Mouse (Mus musculus) kidney, postnatal 36 days (tissue): ENCODE measurements around the gene Gm9821.

Experiments used
- DNase-seq, 2 experiments: peaks; one replicate each; pipeline ENCODE4 v3.0.0; 2021 to 2022; ENCODE audit warnings: mixed read lengths in 2 of 2

Gene Gm9821

GRCm38 (mm10) chr2:91945483-91945882 is at the start of gene Gm9821:
Gm9821 (plus strand) TSS chr2:91945703.
- no peak for DNase-seq

- peak in 1 of 2 experiments; percentile 14 for DNase-seq
Measured at GRCm38 (mm10) chr2:91897968-91898367, 47.5 kb upstream of the Gm9821 start.

GRCm38 (mm10) chr2:91899141-91899540 is 46.4 kb upstream of the Gm9821 start:
- no peak for DNase-seq

GRCm38 (mm10) chr2:91900431-91900830 is 45.1 kb upstream of the Gm9821 start:
- DNase-seq, result no peak

- DNase-seq, result no peak
Measured at GRCm38 (mm10) chr2:91902336-91902735, 43.2 kb upstream of the Gm9821 start.

- no peak for DNase-seq
Measured at GRCm38 (mm10) chr2:91903171-91903925, 42.2 kb upstream of the Gm9821 start.

- DNase-seq, result no peak
Measured at GRCm38 (mm10) chr2:91904618-91905307, 40.7 kb upstream of the Gm9821 start.

GRCm38 (mm10) chr2:91906141-91906540 is 39.4 kb upstream of the Gm9821 start:
- DNase-seq, result no peak

- no peak for DNase-seq
Measured at GRCm38 (mm10) chr2:91912616-91913015, 32.9 kb upstream of the Gm9821 start.

GRCm38 (mm10) chr2:91913328-91914110 is 32.0 kb upstream of the Gm9821 start:
- no peak for DNase-seq

GRCm38 (mm10) chr2:91916346-91916977 is 29.0 kb upstream of the Gm9821 start:
- DNase-seq, result no peak

GRCm38 (mm10) chr2:91917096-91917495 is 28.4 kb upstream of the Gm9821 start:
- no peak for DNase-seq

GRCm38 (mm10) chr2:91920130-91920529 is 25.4 kb upstream of the Gm9821 start:
- no peak for DNase-seq

- DNase-seq, result peak; percentile 81 to 94
Measured at GRCm38 (mm10) chr2:91921181-91921789, 24.2 kb upstream of the Gm9821 start.

GRCm38 (mm10) chr2:91921790-91922570 is 23.5 kb upstream of the Gm9821 start:
- peak; percentile 36 to 75 for DNase-seq

- DNase-seq, result no peak
Measured at GRCm38 (mm10) chr2:91922586-91923414, 22.7 kb upstream of the Gm9821 start.

- DNase-seq, result peak; percentile 68 to 84
Measured at GRCm38 (mm10) chr2:91923415-91924337, 21.8 kb upstream of the Gm9821 start.

- DNase-seq, result no peak
Measured at GRCm38 (mm10) chr2:91924726-91925125, 20.8 kb upstream of the Gm9821 start.

- DNase-seq, result no peak
Measured at GRCm38 (mm10) chr2:91925442-91925841, 20.1 kb upstream of the Gm9821 start.

- no peak for DNase-seq
Measured at GRCm38 (mm10) chr2:91926949-91927348, 18.6 kb upstream of the Gm9821 start, which contains the start of gene Chrm4. Chrm4 (plus strand) TSS chr2:91927249.
